Mouse (Mus musculus): ENCODE data around the gene Glod4. TPM values are rescaled to one million over a fixed set of nuclear protein-coding genes. Genes with fewer than 3 reads are reported as not detected.
A peak's percentile ranks its signal among the peaks of the same experiment; 100 is the strongest.

Glod4 gene
- total RNA-seq, 2 experiments from 2014 or later, result 52.9 to 60.4 TPM

GRCm38 (mm10) chr11:76260208-76261050 is 16.9 kb upstream of the Glod4 start:
- DNase-seq (ENCODE audit: low spot score in 2 of 2), result no peak

GRCm38 (mm10) chr11:76258511-76258910 is 15.0 kb upstream of the Glod4 start:
- no peak for DNase-seq (ENCODE audit: low spot score in 2 of 2)

DNA sequence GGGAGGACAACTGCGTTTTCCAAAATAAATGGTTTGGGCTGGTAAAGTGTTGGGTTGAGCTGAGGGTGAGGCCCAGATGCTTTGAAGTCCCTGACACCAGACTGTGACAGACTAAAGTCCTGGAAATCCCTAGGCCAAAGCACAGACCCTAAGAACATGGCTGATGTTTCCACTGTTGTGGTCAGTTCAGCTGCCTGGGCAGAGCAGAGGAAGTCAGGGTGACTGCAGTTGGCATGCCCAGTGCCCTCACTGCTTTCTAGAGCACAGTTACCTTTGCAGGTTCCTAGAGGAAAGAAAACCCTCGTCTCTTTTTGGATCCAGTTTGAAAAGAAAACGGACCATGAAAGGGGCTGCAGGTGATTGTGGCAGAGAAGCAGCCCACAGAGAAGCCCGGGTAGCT is 13.9 kb upstream of the Glod4 start:
- no peak for DNase-seq (ENCODE audit: low spot score in 2 of 2)

- DNase-seq (ENCODE audit: low spot score in 2 of 2), result no peak
These were observed 12.6 kb upstream of the Glod4 start for GRCm38 (mm10) chr11:76256129-76256528.

DNA sequence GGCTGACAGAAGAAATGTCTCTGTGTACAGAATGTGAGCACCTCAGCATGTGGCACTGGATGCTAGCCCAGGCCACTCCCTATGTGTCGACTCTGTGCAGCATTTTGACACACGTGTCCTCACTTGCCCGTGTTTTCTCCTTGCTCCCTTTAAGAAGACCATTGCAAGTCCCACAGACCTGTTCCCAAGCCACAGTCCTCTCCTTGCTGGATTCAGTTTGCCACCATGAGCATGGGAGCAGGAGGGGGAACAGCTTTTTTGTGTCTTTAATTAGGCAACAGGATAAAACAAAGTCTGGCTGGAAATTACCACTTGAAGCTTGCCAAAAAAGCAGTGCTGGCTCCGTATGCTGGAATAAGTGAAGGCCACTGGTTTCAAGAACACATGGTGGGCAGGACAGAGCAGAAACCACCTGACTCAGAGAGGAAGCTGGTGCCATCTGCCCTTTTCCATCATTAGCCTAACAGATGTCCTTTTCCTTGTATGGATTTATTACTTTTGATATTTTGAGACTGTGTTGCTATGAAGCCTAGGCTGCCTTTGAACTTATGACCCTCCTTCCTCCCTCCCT is 12.0 kb upstream of the Glod4 start:
- DNase-seq (ENCODE audit: low spot score in 2 of 2), result peak in 1 of 2 experiments; percentile 11

DNA sequence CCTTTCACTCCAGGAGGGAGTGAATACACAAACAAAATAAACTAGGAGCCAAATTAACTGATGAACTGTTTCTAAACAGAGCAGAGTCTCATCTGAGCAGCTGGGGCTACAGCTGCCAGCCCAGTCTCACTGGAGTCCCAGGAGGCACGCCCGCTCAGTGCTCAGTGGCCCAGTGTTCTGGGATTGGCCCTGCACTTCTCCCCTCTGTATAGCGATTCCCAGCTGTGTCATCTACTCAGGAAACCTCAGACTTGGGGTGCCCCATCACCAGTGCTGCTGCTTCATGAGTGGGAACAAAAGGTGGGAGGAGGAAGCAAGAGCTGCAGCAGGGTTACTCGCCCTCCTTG is 10.4 kb upstream of the Glod4 start:
- DNase-seq (ENCODE audit: low spot score in 2 of 2), result no peak

DNA sequence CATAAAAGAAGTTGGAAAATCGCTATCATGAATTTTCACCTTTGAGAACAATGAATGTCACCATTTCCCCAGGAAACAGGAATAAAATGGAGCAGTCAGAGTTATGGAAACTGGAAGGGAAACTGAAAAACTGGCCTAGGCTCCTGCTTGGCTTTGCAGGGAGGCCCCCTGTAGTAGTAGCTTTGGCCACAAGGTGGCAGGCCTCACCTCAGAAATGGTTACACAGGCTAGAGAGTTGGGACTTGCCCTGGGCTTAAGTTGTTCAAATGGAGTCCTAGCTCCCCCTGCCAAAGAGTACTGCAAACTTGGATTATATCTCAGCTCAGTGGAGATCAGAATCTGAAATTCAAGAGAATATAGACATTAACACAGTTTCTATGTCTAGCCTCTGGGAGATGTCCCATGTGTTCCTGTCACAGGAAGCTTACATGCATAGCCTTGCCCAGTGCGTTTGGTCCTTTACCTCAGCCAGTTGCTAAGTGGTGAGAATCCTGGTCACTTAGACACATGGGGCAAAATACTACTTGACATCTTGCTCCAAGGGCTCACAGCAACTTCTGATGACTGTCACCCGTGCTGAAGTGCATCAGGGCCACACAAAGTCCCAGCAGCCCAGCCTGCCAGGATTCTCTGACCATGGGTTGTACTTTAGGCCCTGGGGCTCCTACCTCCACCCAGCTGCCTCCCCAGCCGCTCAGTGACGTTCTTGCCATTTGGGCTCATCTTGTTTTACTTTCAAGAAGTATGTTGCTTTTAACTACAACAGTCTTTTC is 9.8 kb upstream of the Glod4 start:
- DNase-seq (ENCODE audit: low spot score in 2 of 2), result peak; percentile 83 to 88

DNA sequence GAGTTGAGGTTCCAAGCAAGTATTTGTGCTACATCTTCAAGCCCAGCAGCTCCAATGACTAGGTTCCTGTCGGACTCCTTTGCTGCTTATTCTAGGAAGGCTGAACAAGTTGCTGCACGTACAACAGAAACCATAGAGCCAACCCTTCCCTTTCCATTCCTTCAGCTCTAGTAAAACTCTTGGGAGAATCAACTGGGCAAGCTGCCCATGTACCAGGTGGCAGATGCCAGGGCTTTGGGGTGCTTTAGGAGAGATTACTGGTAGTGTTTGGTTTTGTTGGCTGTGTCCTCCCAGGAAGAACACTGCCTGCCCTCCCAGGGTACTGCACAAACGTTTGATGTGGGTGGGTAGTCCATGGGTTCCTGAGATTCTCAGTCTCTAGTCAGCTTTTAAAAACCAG is 8.5 kb upstream of the Glod4 start:
- no peak for DNase-seq (ENCODE audit: low spot score in 2 of 2)

DNA sequence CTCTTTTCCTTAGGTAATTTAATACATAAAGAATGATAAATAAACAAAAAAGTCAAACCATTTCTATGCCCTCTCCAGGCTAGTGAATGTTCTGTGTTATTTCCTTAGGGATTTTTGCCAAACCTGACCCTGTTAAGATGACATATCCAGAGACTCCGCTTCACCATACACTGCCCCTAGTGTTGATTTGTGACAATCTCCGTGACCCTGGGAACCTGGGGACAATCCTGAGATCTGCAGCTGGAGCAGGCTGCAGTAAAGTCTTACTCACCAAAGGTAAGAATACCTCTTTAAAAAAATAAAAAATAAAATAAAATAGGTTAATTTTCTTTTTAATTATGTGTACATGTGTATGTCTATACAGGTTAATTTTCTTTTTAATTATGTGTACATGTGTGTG is 3.7 kb upstream of the Glod4 start:
- DNase-seq (ENCODE audit: low spot score in 2 of 2), result no peak

- DNase-seq (ENCODE audit: low spot score in 2 of 2), result no peak
These were observed 2.9 kb upstream of the Glod4 start for GRCm38 (mm10) chr11:76246439-76246838.

GRCm38 (mm10) chr11:76243811-76244546 is 454 bp upstream of the Glod4 start:
- no peak for DNase-seq (ENCODE audit: low spot score in 2 of 2)

DNA sequence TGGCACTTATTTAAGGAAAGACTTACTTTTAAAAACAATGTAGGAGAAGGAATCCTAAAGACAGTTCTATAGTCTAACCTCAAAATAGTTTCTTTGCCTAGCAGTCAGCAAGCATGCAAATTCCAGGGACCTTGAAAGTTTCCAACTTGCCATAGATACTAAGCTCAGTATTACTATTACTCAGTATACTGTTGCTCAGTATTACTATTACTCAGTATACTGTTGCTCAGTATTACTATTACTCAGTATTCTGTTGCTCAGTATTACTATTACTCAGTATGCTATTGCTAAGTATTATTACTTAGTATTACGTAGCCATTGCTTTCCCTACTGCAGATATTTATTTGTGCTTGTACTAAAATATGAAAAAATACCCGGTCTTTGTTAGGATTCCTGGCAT is 3.8 kb downstream of the Glod4 start:
- DNase-seq (ENCODE audit: low spot score in 2 of 2), result no peak

DNA sequence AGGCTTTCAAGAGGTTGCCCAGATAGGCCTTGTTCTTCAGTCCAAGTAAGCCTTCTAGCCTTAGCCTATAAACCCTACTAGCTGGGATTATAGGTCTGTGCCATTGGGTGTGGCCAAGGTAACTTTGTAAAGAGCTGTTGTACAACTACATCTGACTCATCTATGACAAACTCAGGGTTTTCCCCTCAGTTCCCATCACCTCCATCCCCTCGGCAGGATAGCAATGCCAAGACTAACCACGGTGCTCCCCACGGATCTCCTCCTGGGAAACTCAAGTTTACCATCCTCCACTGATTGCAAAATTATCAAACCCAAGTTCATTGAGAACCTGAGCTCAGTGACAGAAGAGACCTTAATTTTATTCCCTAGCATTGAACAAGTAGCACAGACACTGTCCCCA is 7.4 kb downstream of the Glod4 start:
- DNase-seq (ENCODE audit: low spot score in 2 of 2), result no peak

- DNase-seq (ENCODE audit: low spot score in 2 of 2), result no peak
These were observed 18.5 kb downstream of the Glod4 start for GRCm38 (mm10) chr11:76225051-76225450.

GRCm38 (mm10) chr11:76224631-76225030 is 18.9 kb downstream of the Glod4 start:
- DNase-seq (ENCODE audit: low spot score in 2 of 2), result no peak

- peak; percentile 97 to 99 for DNase-seq (ENCODE audit: low spot score in 2 of 2)
These were observed 26.1 kb downstream of the Glod4 start, which contains the start of the genes Dbil5 and Gemin4 for GRCm38 (mm10) chr11:76217390-76217800. Gene Dbil5 (plus strand): TSS chr11:76217608. Gene Gemin4 (minus strand): TSS chr11:76217664.

DNA sequence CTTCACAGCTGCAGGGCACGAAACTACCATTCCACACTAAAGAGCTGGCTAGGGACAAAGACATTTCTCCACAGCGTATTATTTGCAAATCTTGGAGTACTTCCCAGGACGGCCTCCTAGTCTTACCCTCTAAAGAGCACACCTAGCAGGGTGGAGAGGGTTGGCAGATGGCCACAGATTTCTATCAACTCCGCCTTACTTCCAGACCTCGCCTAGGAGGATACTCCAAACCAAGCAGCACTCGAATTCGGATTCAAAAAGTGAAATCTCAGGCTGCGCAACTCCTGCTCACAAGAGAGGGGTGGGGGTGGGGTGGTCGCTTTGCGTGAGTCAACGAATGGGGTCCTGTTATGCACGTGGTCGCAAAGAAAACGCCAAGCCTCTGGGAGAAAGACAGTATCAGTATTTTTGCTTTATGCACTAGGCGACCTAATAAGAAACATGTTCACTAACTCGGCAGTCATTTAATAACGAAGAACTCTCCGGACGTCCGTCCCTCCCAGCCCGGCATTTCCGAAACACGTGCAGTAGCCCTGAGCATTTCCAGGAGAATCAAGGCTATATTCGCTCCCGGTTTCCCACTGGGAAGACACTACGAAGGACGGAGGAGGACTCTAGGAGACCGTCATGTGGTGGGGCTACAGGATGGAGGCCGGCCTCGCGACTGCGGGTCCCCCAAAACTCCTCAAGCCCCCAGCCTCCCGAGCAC is 26.7 kb downstream of the Glod4 start:
- peak in 1 of 2 experiments; percentile 20 for DNase-seq (ENCODE audit: low spot score in 2 of 2)

DNA sequence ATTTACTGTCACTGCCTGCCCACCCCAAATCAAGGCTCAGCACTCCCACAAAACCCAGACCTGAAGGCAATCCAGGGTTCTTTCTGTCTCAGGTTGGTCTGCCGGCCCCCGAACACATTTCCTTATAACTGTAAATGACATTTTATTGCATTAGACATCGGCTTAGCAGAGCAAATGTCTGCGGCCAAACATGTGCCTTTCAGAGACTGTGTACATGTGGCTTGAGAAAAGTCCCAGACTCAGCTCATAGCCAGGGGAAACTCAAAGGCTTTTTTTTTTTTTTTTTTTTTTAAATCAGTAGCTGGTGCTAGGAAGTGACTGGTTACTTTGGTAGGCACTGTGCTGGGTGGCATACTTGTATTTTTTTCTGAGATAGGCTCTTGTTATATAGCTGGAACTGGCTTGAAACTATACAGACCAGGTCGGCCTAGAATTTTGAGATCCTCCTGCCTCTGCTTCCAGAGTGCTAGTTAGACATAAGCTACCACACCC is 27.4 kb downstream of the Glod4 start:
- DNase-seq (ENCODE audit: low spot score in 2 of 2), result no peak

DNA sequence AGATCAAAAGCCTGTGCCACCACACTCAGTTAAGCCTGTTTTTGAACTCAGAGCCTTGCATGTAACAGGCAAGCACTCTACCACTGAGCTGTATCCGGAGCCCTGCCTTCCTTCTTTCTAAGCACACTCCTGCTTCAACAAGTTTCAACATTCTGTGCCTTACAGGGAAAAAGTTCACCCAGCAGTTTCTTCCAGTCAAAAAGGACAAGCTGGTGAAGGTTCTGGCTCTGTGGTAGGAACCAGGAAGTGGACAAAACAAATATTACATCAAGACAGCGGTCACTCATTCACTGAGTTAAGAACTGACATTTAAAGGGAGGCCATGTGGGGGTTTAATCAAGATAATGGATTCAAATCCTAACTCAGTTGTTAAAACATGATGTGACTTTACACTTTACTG is 28.5 kb downstream of the Glod4 start:
- no peak for DNase-seq (ENCODE audit: low spot score in 2 of 2)

DNA sequence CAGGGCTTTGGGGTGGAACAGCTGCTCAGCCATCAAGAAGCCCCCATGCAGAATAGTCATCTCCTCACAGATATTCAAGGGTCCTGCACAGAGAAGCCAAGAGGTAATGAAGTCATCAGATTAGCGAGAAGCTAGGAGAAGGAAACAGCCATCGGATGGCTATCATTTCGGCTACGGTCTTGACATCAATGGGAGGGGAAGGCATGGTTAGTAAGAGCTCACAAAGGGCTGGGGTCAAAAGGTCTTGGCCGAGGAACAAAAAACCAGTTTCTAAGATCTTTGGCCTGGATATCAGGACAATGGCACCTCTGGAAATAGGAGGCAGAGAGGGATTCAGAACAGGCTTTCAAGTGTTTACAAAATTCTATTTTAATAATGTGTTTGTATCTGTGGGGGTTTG is 29.7 kb downstream of the Glod4 start:
- DNase-seq (ENCODE audit: low spot score in 2 of 2), result no peak

All from left cerebral cortex, adult 18-20 months (tissue).